Mouse (Mus musculus) MEL (cell line): ENCODE results near the gene Plcb3. TPM values are rescaled to one million over a fixed set of nuclear protein-coding genes. Genes with fewer than 3 reads are reported as not detected.

ENCODE experiments used
- DNase-seq: peaks from one replicate; pipeline ENCODE4 v3.0.0; 2011; ENCODE audit warnings: low read depth, low spot score
- H3K27ac ChIP-seq: 2 replicates; pipeline ENCODE4 v1.5.1; 2012; ENCODE audit warnings: low read depth, mild to moderate bottlenecking, control low read depth, low read length, moderate library complexity; ENCODE audit not compliant: control insufficient read depth
- H3K27me3 ChIP-seq, 2 experiments: fragments of 150-350 bp in 1 of 2; sonication (generic) in 1 of 2; 2 replicates each; pipeline ENCODE4 v1.6.1; 2012; ENCODE audit warnings: low read length in 2 of 2, mild to moderate bottlenecking in 2 of 2, improper control_type of control experiment in 1 of 2, moderate library complexity in 1 of 2; ENCODE audit not compliant: insufficient read depth in 2 of 2, control insufficient read depth in 1 of 2
- H3K36me3 ChIP-seq, 2 experiments: 2 replicates each; pipeline ENCODE4 v1.6.1; 2012 to 2014; ENCODE audit warnings: low read length in 2 of 2, improper control_type of control experiment in 1 of 2, inconsistent platforms in 1 of 2, mild to moderate bottlenecking in 1 of 2; ENCODE audit not compliant: insufficient read depth in 2 of 2, control insufficient read depth in 1 of 2
- H3K4me1 ChIP-seq, 2 experiments: fragments of 150-350 bp in 1 of 2; sonication (generic) in 1 of 2; 2 replicates each; pipeline ENCODE4 v1.6.1; 2012; ENCODE audit warnings: low read length in 2 of 2, improper control_type of control experiment in 1 of 2, mild to moderate bottlenecking in 1 of 2; ENCODE audit not compliant: insufficient read depth in 2 of 2, control insufficient read depth in 1 of 2
- H3K4me3 ChIP-seq, 2 experiments: fragments of 150-350 bp in 1 of 2; sonication (generic) in 1 of 2; 2 replicates each; pipeline ENCODE4 v1.5.1; 2012; ENCODE audit warnings: low read depth in 2 of 2, low read length in 2 of 2, mild to moderate bottlenecking in 2 of 2, moderate library complexity in 2 of 2, control low read depth in 1 of 2, improper control_type of control experiment in 1 of 2; ENCODE audit not compliant: control insufficient read depth in 1 of 2, insufficient read depth in 1 of 2
- H3K79me2 ChIP-seq: 2 replicates; pipeline ENCODE4 v1.6.1; 2012; ENCODE audit warnings: mild to moderate bottlenecking, low read length, moderate library complexity; ENCODE audit not compliant: control insufficient read depth, poor library complexity, insufficient read depth
- H3K9ac ChIP-seq: 2 replicates; pipeline ENCODE4 v1.6.1; 2012; ENCODE audit warnings: low read depth, mild to moderate bottlenecking, control low read depth, low read length, moderate library complexity; ENCODE audit not compliant: control insufficient read depth, poor library complexity, severe bottlenecking
- H3K9me3 ChIP-seq: fragments of 150-350 bp; sonication (generic); replicated peaks from 2 replicates; pipeline ENCODE4 v1.6.1; 2012; ENCODE audit warnings: mild to moderate bottlenecking, low read length, improper control_type of control experiment, moderate library complexity; ENCODE audit not compliant: insufficient read depth
- EP300 ChIP-seq, 2 experiments: IDR thresholded peaks; 2 replicates each; pipeline ENCODE4 v1.6.1; 2011; ENCODE audit warnings: improper control_type of control experiment in 2 of 2, low read length in 2 of 2, low read depth in 1 of 2, mild to moderate bottlenecking in 1 of 2
- JUND ChIP-seq: IDR thresholded peaks from 2 replicates; pipeline ENCODE4 v1.6.1; 2011; ENCODE audit warnings: low read depth, mild to moderate bottlenecking, improper control_type of control experiment, low read length
- MEF2A ChIP-seq: IDR thresholded peaks from 2 replicates; pipeline ENCODE4 v1.6.1; 2014; ENCODE audit warnings: low read depth, mild to moderate bottlenecking, inconsistent platforms, low read length, improper control_type of control experiment; ENCODE audit not compliant: poor library complexity, insufficient replicate concordance, severe bottlenecking; ENCODE audit errors: extremely low read depth
- POLR2AphosphoS5 ChIP-seq: IDR thresholded peaks from 2 replicates; pipeline ENCODE4 v1.6.1; 2012; ENCODE audit warnings: low read depth, borderline replicate concordance, mild to moderate bottlenecking, inconsistent platforms, low read length, moderate library complexity, mixed read lengths
- SMC3 ChIP-seq: IDR thresholded peaks from 2 replicates; pipeline ENCODE4 v1.6.1; 2011; ENCODE audit warnings: low read depth, low read length, improper control_type of control experiment
- TAL1 ChIP-seq: IDR thresholded peaks from 2 replicates; pipeline ENCODE4 v1.6.1; 2012; ENCODE audit warnings: mild to moderate bottlenecking, inconsistent platforms, low read length, moderate library complexity, mixed read lengths
- TCF12 ChIP-seq: IDR thresholded peaks from 2 replicates; pipeline ENCODE4 v1.6.1; 2014; ENCODE audit warnings: low read depth, mild to moderate bottlenecking, inconsistent platforms, low read length, improper control_type of control experiment, moderate library complexity
- UBTF ChIP-seq: IDR thresholded peaks from 2 replicates; pipeline ENCODE4 v1.6.1; 2012; ENCODE audit warnings: low read depth, mild to moderate bottlenecking, inconsistent platforms, low read length, improper control_type of control experiment, moderate library complexity, borderline replicate concordance; ENCODE audit not compliant: insufficient read depth
- USF1 ChIP-seq: IDR thresholded peaks from 2 replicates; pipeline ENCODE4 v1.6.1; 2014; ENCODE audit warnings: low read depth, mild to moderate bottlenecking, inconsistent platforms, low read length, improper control_type of control experiment, moderate library complexity
- ZNF384 ChIP-seq: IDR thresholded peaks from 2 replicates; pipeline ENCODE4 v1.6.1; 2012; ENCODE audit warnings: low read depth, mild to moderate bottlenecking, inconsistent platforms, low read length, improper control_type of control experiment
- polyA plus RNA-seq, 2 experiments: library from polyadenylated mRNA; stranded (reverse) in 1 of 2; unstranded in 1 of 2; fragments of >175 nt in 1 of 2; fragments of >200 nt in 1 of 2; gene quantifications; 2 replicates each; pipeline versions ENCODE4 v1.2.1 to v1.2.4; 2012; ENCODE audit warnings: low replicate concordance in 2 of 2, low read depth in 1 of 2; ENCODE audit not compliant: insufficient read length in 2 of 2, insufficient read depth in 1 of 2, missing spikeins in 1 of 2
- total RNA-seq: library from RNA; depleted of rRNA; stranded (reverse); fragments of 300-350 nt; gene quantifications from 2 replicates; pipeline ENCODE4 v1.2.3, GENCODE M21; 2012

Gene Plcb3
- total and polyA plus RNA-seq, 3 experiments = 12.6 to 30.8 TPM; not detected in 1

GRCm38 (mm10) chr19:7013984-7014383 lies 37.7 kb upstream of the Plcb3 start:
- no peak for TF ChIP-seq USF1
- no peak overlapping the region for H3K27ac ChIP-seq
- H3K79me2 ChIP-seq = peaks cover 24% of the 10 kb centered on the region
- no peaks in the 10 kb centered on the region for H3K27me3 ChIP-seq
- no peaks in the 10 kb centered on the region for H3K9me3 ChIP-seq
- no peak for DNase-seq
- peaks cover 15 to 19% of the 10 kb centered on the region in 2 experiments for H3K36me3 ChIP-seq
- no peak overlapping the region for H3K4me3 ChIP-seq
- peaks cover 4 to 16% of the 10 kb centered on the region in 2 experiments for H3K4me1 ChIP-seq
- no peak overlapping the region for H3K9ac ChIP-seq

- no peak for TF ChIP-seq UBTF
- no peak for TF ChIP-seq POLR2AphosphoS5
- TF ChIP-seq JUND = no peak
- TF ChIP-seq MEF2A = no peak
- no peak for TF ChIP-seq EP300 (IDR thresholded peaks at IDR 0.05; ENCODE audit: low read depth in 1 of 2, low read length in 2 of 2)
- Histone ChIP-seq H3K9me3 (no peaks in the 10 kb centered on the region), H3K36me3 (peaks cover 14 to 15% of the 10 kb centered on the region in 2 experiments)
Observed at GRCm38 (mm10) chr19:7012426-7012825, 36.2 kb upstream of the Plcb3 start.

GRCm38 (mm10) chr19:7006892-7007593 lies 30.8 kb upstream of the Plcb3 start:
- H3K4me3 ChIP-seq = no peak overlapping the region
- H3K9me3 ChIP-seq = no peaks in the 10 kb centered on the region
- TF ChIP-seq USF1 = no peak
- no peak for TF ChIP-seq TCF12
- no peak for TF ChIP-seq TAL1
- TF ChIP-seq ZNF384 = no peak
- TF ChIP-seq SMC3 = no peak
- H3K9ac ChIP-seq = no peak overlapping the region
- H3K27ac ChIP-seq = no peak overlapping the region
- H3K36me3 ChIP-seq = peaks cover 0 to 22% of the 10 kb centered on the region in 2 experiments; a peak in 2 of 4 replicates
- no peaks in the 10 kb centered on the region for H3K27me3 ChIP-seq
- no peaks in the 10 kb centered on the region for H3K79me2 ChIP-seq
- DNase-seq = no peak
- H3K4me1 ChIP-seq = no peaks in the 10 kb centered on the region

More at GRCm38 (mm10) chr19:7012426-7012825, 36.2 kb upstream of the Plcb3 start:
- Histone ChIP-seq H3K27me3 (no peaks in the 10 kb centered on the region), H3K27ac (no peak overlapping the region), H3K4me1 (peaks cover 3 to 11% of the 10 kb centered on the region in 2 experiments), H3K79me2 (peaks cover 14% of the 10 kb centered on the region), H3K9ac (no peak overlapping the region), H3K4me3 (no peak overlapping the region)
- no peak for DNase-seq
